Mouse (Mus musculus) left cerebral cortex, adult 9 months (tissue): ENCODE data around the gene Calml4.
A peak's percentile ranks its signal among the peaks of the same experiment; 100 is the strongest.
"Not testable (repeated sequence)": the region's sequence is repeated elsewhere in the genome, so short reads cannot be mapped to it uniquely, and the experiment has no call there.

Source experiments
- DNase-seq, 2 experiments: peaks; one replicate each; pipeline ENCODE4 v3.0.0; 2022; ENCODE audit warnings: low spot score in 2 of 2

Gene Calml4

GRCm38 (mm10) chr9:62835705-62836446 is 22.0 kb upstream of the Calml4 start:
- no peak for DNase-seq

GRCm38 (mm10) chr9:62837611-62838010 is 20.3 kb upstream of the Calml4 start:
- no peak for DNase-seq

- no peak for DNase-seq
These were observed 19.8 kb upstream of the Calml4 start for GRCm38 (mm10) chr9:62838146-62838505.

GRCm38 (mm10) chr9:62838506-62839171 is 19.2 kb upstream of the Calml4 start, which contains the start of gene Cln6:
Cln6 (plus strand) TSS chr9:62838785.
- DNase-seq, result peak; percentile 43 to 51

GRCm38 (mm10) chr9:62839172-62839770 is 18.6 kb upstream of the Calml4 start:
- peak in 1 of 2 experiments; percentile 28 for DNase-seq

- no peak for DNase-seq
These were observed 14.4 kb upstream of the Calml4 start for GRCm38 (mm10) chr9:62843356-62844024.

GRCm38 (mm10) chr9:62844461-62844860 is 13.4 kb upstream of the Calml4 start:
- DNase-seq, result no peak

GRCm38 (mm10) chr9:62847694-62848093 is 10.2 kb upstream of the Calml4 start:
- DNase-seq, result peak; percentile 36 to 89

GRCm38 (mm10) chr9:62848641-62849040 is 9.2 kb upstream of the Calml4 start:
- no peak for DNase-seq

- DNase-seq, result no peak
These were observed 6.3 kb upstream of the Calml4 start for GRCm38 (mm10) chr9:62851571-62851970.

- no peak for DNase-seq
These were observed 3.4 kb upstream of the Calml4 start for GRCm38 (mm10) chr9:62854483-62854882.

- DNase-seq, result no peak
These were observed 664 bp upstream of the Calml4 start for GRCm38 (mm10) chr9:62857216-62857615.

GRCm38 (mm10) chr9:62858266-62859019 is 563 bp downstream of the Calml4 start:
- no peak for DNase-seq

GRCm38 (mm10) chr9:62860102-62860501 is 2.2 kb downstream of the Calml4 start:
- not testable (repeated sequence) for DNase-seq

- no peak for DNase-seq
These were observed 3.0 kb downstream of the Calml4 start for GRCm38 (mm10) chr9:62860866-62861265.

GRCm38 (mm10) chr9:62869236-62869635 is 11.4 kb downstream of the Calml4 start:
- DNase-seq, result not testable (repeated sequence)

- DNase-seq, result no peak
These were observed 12.8 kb downstream of the Calml4 start for GRCm38 (mm10) chr9:62870728-62871127.

- no peak for DNase-seq
These were observed 19.2 kb downstream of the Calml4 start for GRCm38 (mm10) chr9:62876966-62877616.

GRCm38 (mm10) chr9:62877825-62878224 is 19.9 kb downstream of the Calml4 start:
- no peak for DNase-seq

- no peak for DNase-seq
These were observed 24.0 kb downstream of the Calml4 start for GRCm38 (mm10) chr9:62881871-62882270.

- no peak for DNase-seq
These were observed 36.6 kb downstream of the Calml4 start for GRCm38 (mm10) chr9:62894486-62894885.
